Mouse (Mus musculus): ENCODE measurements around the gene Chtop.

- TF ChIP-seq CTCF (IDR thresholded peaks at IDR 0.05; ENCODE audit: borderline replicate concordance, insufficient read depth, low read length) (no peak), POLR2A (IDR thresholded peaks at IDR 0.05; ENCODE audit: low read depth, low read length) (no peak)
These were observed 22.3 kb downstream of the Chtop start for GRCm38 (mm10) chr3:90486998-90487397.

Measured in embryonic fibroblast, embryonic 13.5 days (primary cell).